17 mouse cellular contexts compared by ENCODE assay signal in genomic region chr4:129284685-129285084, GRCm38 (mm10).
"Had no signal": no experiment of that assay in that cellular context is flagged by ENCODE, and none has a peak within 500 bp of the region (broad histone marks: within the 10 kb centered on the region; RNA-seq: fewer than 3 reads in every experiment).

No protein-coding gene starts in this region.

- H3K27ac ChIP-seq: neural tube, embryonic 12.5 days; neural tube, embryonic 13.5 days; neural tube, embryonic 15.5 days; stomach, embryonic 15.5 days; stomach, postnatal 0 days had no signal

- DNase-seq: retina, postnatal 1 day; right cerebral cortex, adult 18-20 months; right cerebral cortex, postnatal 14 days; right cerebral cortex, postnatal 25 days; right cerebral cortex, postnatal 4 days; spleen, adult 18-20 months; thymus, adult 18-20 months; thymus, adult 2 months; thymus, postnatal 14 days; thymus, postnatal 25 days; thymus, postnatal 36 days; thymus, postnatal 4 days had no signal

- H3K9ac ChIP-seq: neural tube, embryonic 12.5 days; neural tube, embryonic 13.5 days; neural tube, embryonic 15.5 days; stomach, embryonic 15.5 days had no signal

- H3K4me3 ChIP-seq: neural tube, embryonic 12.5 days; neural tube, embryonic 13.5 days; neural tube, embryonic 15.5 days; stomach, embryonic 15.5 days had no signal

- H3K36me3 ChIP-seq: neural tube, embryonic 12.5 days; neural tube, embryonic 13.5 days; neural tube, embryonic 15.5 days; stomach, embryonic 15.5 days had no signal

- H3K4me2 ChIP-seq: neural tube, embryonic 12.5 days; neural tube, embryonic 13.5 days; neural tube, embryonic 15.5 days; stomach, embryonic 15.5 days had no signal

- H3K9me3 ChIP-seq: neural tube, embryonic 12.5 days; neural tube, embryonic 13.5 days; neural tube, embryonic 15.5 days; stomach, embryonic 15.5 days had no signal
